Mouse (Mus musculus) liver, adult 2 months (tissue): ENCODE data around the gene Cdk9.

ENCODE experiments used
- CTCF ChIP-seq: fragments of 200-500 bp; IDR thresholded peaks from 2 replicates; pipeline ENCODE4 v1.5.1; 2011; ENCODE audit warnings: low read depth, low read length, control low read depth
- POLR2A ChIP-seq: fragments of 200-500 bp; IDR thresholded peaks from 2 replicates; pipeline ENCODE4 v1.6.1; 2011; ENCODE audit warnings: low read length, control low read depth; ENCODE audit not compliant: insufficient read depth; ENCODE audit errors: extremely low read depth

GRCm38 (mm10) chr2:32676821-32677220 lies 36.1 kb downstream of the Cdk9 start:
- peak; percentile 17; the same call in 1 of the 2 replicates for TF ChIP-seq CTCF
- no peak for TF ChIP-seq POLR2A
